Comparison of ENCODE assay signal across 25 mouse cellular contexts in genomic region chr2:73604579-73604978, GRCm38 (mm10). TPM values are rescaled to one million over a fixed set of nuclear protein-coding genes. Genes with fewer than 3 reads are reported as not detected.
A peak's percentile ranks its signal among the peaks of the same experiment; 100 is the strongest.
DNase-seq lines count a peak whose midpoint lies in the region; ATAC-seq and TF ChIP-seq lines count a peak whose summit lies in the region.
"Had no signal": no experiment of that assay in that cellular context is flagged by ENCODE, and none has a peak within 500 bp of the region (broad histone marks: within the 10 kb centered on the region; RNA-seq: fewer than 3 reads in every experiment).

No protein-coding gene starts in this region.

- peak overlapping the region; percentile 96 for H3K27ac ChIP-seq in layer of hippocampus, adult 2 months
- no peak overlapping the region for H3K27ac ChIP-seq in neural tube, embryonic 15.5 days (replicated peaks)
- H3K27ac ChIP-seq: limb, embryonic 12.5 days; liver, embryonic 15.5 days; neural tube, embryonic 12.5 days had no signal

- H3K27me3 ChIP-seq in neural tube, embryonic 15.5 days (replicated peaks): no peaks in the 10 kb centered on the region
- H3K27me3 ChIP-seq: limb, embryonic 12.5 days; liver, embryonic 15.5 days; neural tube, embryonic 12.5 days had no signal

- H3K4me2 ChIP-seq in neural tube, embryonic 15.5 days: no peak overlapping the region
- H3K4me2 ChIP-seq: heart, embryonic 11.5 days; limb, embryonic 12.5 days; liver, embryonic 15.5 days; lung, embryonic 14.5 days; neural tube, embryonic 12.5 days had no signal

- peak; percentile 38; the same call in 1 of the 2 replicates for ATAC-seq in neural tube, embryonic 15.5 days (ENCODE audit: low FRiP score)

- WGBS in neural tube, embryonic 15.5 days: 85% methylated on average over 2 of the region's 2 CpGs

- peaks cover 7% of the 10 kb centered on the region; the same call in 1 of the 2 replicates for H3K4me1 ChIP-seq in neural tube, embryonic 15.5 days
- H3K4me1 ChIP-seq: liver, embryonic 15.5 days had no signal

- H3K9ac ChIP-seq in neural tube, embryonic 15.5 days (replicated peaks): no peak overlapping the region
- H3K9ac ChIP-seq: limb, embryonic 12.5 days; liver, embryonic 15.5 days; lung, embryonic 14.5 days; neural tube, embryonic 12.5 days had no signal

- intact Hi-C loops in heart, postnatal 10 days (cut with DNase I): no loop called here

- no peaks in the 10 kb centered on the region for H3K9me3 ChIP-seq in neural tube, embryonic 15.5 days (replicated peaks)
- H3K9me3 ChIP-seq: limb, embryonic 12.5 days; liver, embryonic 15.5 days; neural tube, embryonic 12.5 days had no signal

- peak; percentile 66 for DNase-seq in heart, adult 11 months
- DNase-seq in heart, postnatal 10 days: no peak
- DNase-seq in layer of hippocampus, adult 2 months (ENCODE audit: low spot score in 2 of 2): no peak
- DNase-seq in layer of hippocampus, postnatal 36 days: no peak
- no peak for DNase-seq in neural tube, embryonic 10.5 days (ENCODE audit: extremely low spot score, low spot score)
- no peak for DNase-seq in thymus, postnatal 14 days
- DNase-seq: B cell, adult 2 months; cerebellum, adult 18-20 months; gastrocnemius, postnatal 14 days; heart, postnatal 4 days; lung, embryonic 14.5 days; lung, postnatal 14 days; thymus, adult 2 months; thymus, postnatal 4 days had no signal

- TF ChIP-seq CTCF in layer of hippocampus, adult 2 months (conservative IDR thresholded peaks at IDR 0.05): no peak

- no peaks in the 10 kb centered on the region for H3K36me3 ChIP-seq in neural tube, embryonic 15.5 days
- H3K36me3 ChIP-seq: limb, embryonic 12.5 days; liver, embryonic 15.5 days; neural tube, embryonic 12.5 days had no signal

- H3K4me3 ChIP-seq in layer of hippocampus, adult 2 months: no peak overlapping the region
- H3K4me3 ChIP-seq in neural tube, embryonic 15.5 days (replicated peaks): no peak overlapping the region
- H3K4me3 ChIP-seq: erythroblast, embryonic 14.5 days; limb, embryonic 12.5 days; liver, embryonic 15.5 days; neural tube, embryonic 12.5 days had no signal

RNA-seq across cellular contexts. Expression of gene Chrna1, which starts 24.4 kb away (rescaled TPM):
- not detected for total RNA-seq in heart, postnatal 10 days (2021)
- under 1 TPM; 0.42 to 0.54 TPM for total RNA-seq in layer of hippocampus, adult 2 months (2021)
- total RNA-seq in layer of hippocampus, postnatal 36 days (2021): under 1 TPM; 0.33 to 0.40 TPM
- 0.73 and 0.78 TPM in 2 replicates for polyA plus RNA-seq in neural tube, embryonic 15.5 days (2015; fragmentation: Nextera tagmentation; extraction: Ambion mirVana)
- total RNA-seq: adrenal gland, adult 18-20 months; adrenal gland, postnatal 36 days; common myeloid progenitor, adult 5-6 weeks; granulocyte monocyte progenitor cell, adult 5-6 weeks; liver, adult 2 months had no signal
- polyA plus RNA-seq: erythroblast, embryonic 14.5 days; liver, adult 2 months had no signal
